Mouse (Mus musculus) MEL (cell line): ENCODE results near the gene Kirrel3. TPM values are rescaled to one million over a fixed set of nuclear protein-coding genes. Genes with fewer than 3 reads are reported as not detected.

Experiments
- DNase-seq: peaks from one replicate; pipeline ENCODE4 v3.0.0; 2011; ENCODE audit warnings: low read depth, low spot score
- H3K27ac ChIP-seq: 2 replicates; pipeline ENCODE4 v1.5.1; 2012; ENCODE audit warnings: low read depth, mild to moderate bottlenecking, control low read depth, low read length, moderate library complexity; ENCODE audit not compliant: control insufficient read depth
- H3K27me3 ChIP-seq, 2 experiments: fragments of 150-350 bp in 1 of 2; sonication (generic) in 1 of 2; 2 replicates each; pipeline ENCODE4 v1.6.1; 2012; ENCODE audit warnings: low read length in 2 of 2, mild to moderate bottlenecking in 2 of 2, improper control_type of control experiment in 1 of 2, moderate library complexity in 1 of 2; ENCODE audit not compliant: insufficient read depth in 2 of 2, control insufficient read depth in 1 of 2
- H3K36me3 ChIP-seq, 2 experiments: 2 replicates each; pipeline ENCODE4 v1.6.1; 2012 to 2014; ENCODE audit warnings: low read length in 2 of 2, improper control_type of control experiment in 1 of 2, inconsistent platforms in 1 of 2, mild to moderate bottlenecking in 1 of 2; ENCODE audit not compliant: insufficient read depth in 2 of 2, control insufficient read depth in 1 of 2
- H3K4me1 ChIP-seq, 2 experiments: fragments of 150-350 bp in 1 of 2; sonication (generic) in 1 of 2; 2 replicates each; pipeline ENCODE4 v1.6.1; 2012; ENCODE audit warnings: low read length in 2 of 2, improper control_type of control experiment in 1 of 2, mild to moderate bottlenecking in 1 of 2; ENCODE audit not compliant: insufficient read depth in 2 of 2, control insufficient read depth in 1 of 2
- H3K4me3 ChIP-seq, 2 experiments: fragments of 150-350 bp in 1 of 2; sonication (generic) in 1 of 2; 2 replicates each; pipeline ENCODE4 v1.5.1; 2012; ENCODE audit warnings: low read depth in 2 of 2, low read length in 2 of 2, mild to moderate bottlenecking in 2 of 2, moderate library complexity in 2 of 2, control low read depth in 1 of 2, improper control_type of control experiment in 1 of 2; ENCODE audit not compliant: control insufficient read depth in 1 of 2, insufficient read depth in 1 of 2
- H3K79me2 ChIP-seq: 2 replicates; pipeline ENCODE4 v1.6.1; 2012; ENCODE audit warnings: mild to moderate bottlenecking, low read length, moderate library complexity; ENCODE audit not compliant: control insufficient read depth, poor library complexity, insufficient read depth
- H3K9ac ChIP-seq: 2 replicates; pipeline ENCODE4 v1.6.1; 2012; ENCODE audit warnings: low read depth, mild to moderate bottlenecking, control low read depth, low read length, moderate library complexity; ENCODE audit not compliant: control insufficient read depth, poor library complexity, severe bottlenecking
- H3K9me3 ChIP-seq: fragments of 150-350 bp; sonication (generic); replicated peaks from 2 replicates; pipeline ENCODE4 v1.6.1; 2012; ENCODE audit warnings: mild to moderate bottlenecking, low read length, improper control_type of control experiment, moderate library complexity; ENCODE audit not compliant: insufficient read depth
- BHLHE40 ChIP-seq: IDR thresholded peaks from 2 replicates; pipeline ENCODE4 v1.6.1; 2012; ENCODE audit warnings: low read depth, mild to moderate bottlenecking, inconsistent platforms, low read length, improper control_type of control experiment, borderline replicate concordance
- CTCF ChIP-seq, 3 experiments: IDR thresholded peaks in 2 of 3; conservative IDR thresholded peaks in 1 of 3; 2 replicates each; pipeline ENCODE4 v1.5.1; 2011 to 2012; ENCODE audit warnings: low read length in 3 of 3, low read depth in 2 of 3, mild to moderate bottlenecking in 2 of 3, improper control_type of control experiment in 1 of 3, inconsistent platforms in 1 of 3, mixed read lengths in 1 of 3, moderate library complexity in 1 of 3; ENCODE audit not compliant: control insufficient read depth in 1 of 3, insufficient read depth in 1 of 3, poor library complexity in 1 of 3, severe bottlenecking in 1 of 3
- EP300 ChIP-seq, 2 experiments: IDR thresholded peaks; 2 replicates each; pipeline ENCODE4 v1.6.1; 2011; ENCODE audit warnings: improper control_type of control experiment in 2 of 2, low read length in 2 of 2, low read depth in 1 of 2, mild to moderate bottlenecking in 1 of 2
- GATA1 ChIP-seq: IDR thresholded peaks from 2 replicates; pipeline ENCODE4 v1.6.1; 2011; ENCODE audit warnings: low read depth, low read length, improper control_type of control experiment
- HCFC1 ChIP-seq: IDR thresholded peaks from 2 replicates; pipeline ENCODE4 v1.6.1; 2012; ENCODE audit warnings: low read depth, mild to moderate bottlenecking, inconsistent platforms, low read length, improper control_type of control experiment, moderate library complexity
- MAFK ChIP-seq: IDR thresholded peaks from 2 replicates; pipeline ENCODE4 v1.6.1; 2011; ENCODE audit warnings: low read depth, mild to moderate bottlenecking, low read length, improper control_type of control experiment, borderline replicate concordance
- MAZ ChIP-seq: IDR thresholded peaks from 2 replicates; pipeline ENCODE4 v1.6.1; 2012; ENCODE audit warnings: low read depth, mild to moderate bottlenecking, inconsistent platforms, low read length, improper control_type of control experiment
- MEF2A ChIP-seq: IDR thresholded peaks from 2 replicates; pipeline ENCODE4 v1.6.1; 2014; ENCODE audit warnings: low read depth, mild to moderate bottlenecking, inconsistent platforms, low read length, improper control_type of control experiment; ENCODE audit not compliant: poor library complexity, insufficient replicate concordance, severe bottlenecking; ENCODE audit errors: extremely low read depth
- SIN3A ChIP-seq: IDR thresholded peaks from 2 replicates; pipeline ENCODE4 v1.6.1; 2012; ENCODE audit warnings: low read length, improper control_type of control experiment, inconsistent platforms
- SMC3 ChIP-seq: IDR thresholded peaks from 2 replicates; pipeline ENCODE4 v1.6.1; 2011; ENCODE audit warnings: low read depth, low read length, improper control_type of control experiment
- TAL1 ChIP-seq: IDR thresholded peaks from 2 replicates; pipeline ENCODE4 v1.6.1; 2012; ENCODE audit warnings: mild to moderate bottlenecking, inconsistent platforms, low read length, moderate library complexity, mixed read lengths
- USF2 ChIP-seq, 2 experiments: IDR thresholded peaks; 2 replicates each; pipeline ENCODE4 v1.6.1; 2011 to 2012; ENCODE audit warnings: improper control_type of control experiment in 2 of 2, low read length in 2 of 2, borderline replicate concordance in 1 of 2, inconsistent platforms in 1 of 2, low read depth in 1 of 2, mild to moderate bottlenecking in 1 of 2; ENCODE audit not compliant: insufficient read depth in 1 of 2
- ZKSCAN1 ChIP-seq: IDR thresholded peaks from 2 replicates; pipeline ENCODE4 v1.6.1; 2012; ENCODE audit warnings: low read depth, mild to moderate bottlenecking, inconsistent platforms, low read length, improper control_type of control experiment, moderate library complexity
- ZNF384 ChIP-seq: IDR thresholded peaks from 2 replicates; pipeline ENCODE4 v1.6.1; 2012; ENCODE audit warnings: low read depth, mild to moderate bottlenecking, inconsistent platforms, low read length, improper control_type of control experiment
- polyA plus RNA-seq, 2 experiments: library from polyadenylated mRNA; stranded (reverse) in 1 of 2; unstranded in 1 of 2; fragments of >175 nt in 1 of 2; fragments of >200 nt in 1 of 2; gene quantifications; 2 replicates each; pipeline versions ENCODE4 v1.2.1 to v1.2.4; 2012; ENCODE audit warnings: low replicate concordance in 2 of 2, low read depth in 1 of 2; ENCODE audit not compliant: insufficient read length in 2 of 2, insufficient read depth in 1 of 2, missing spikeins in 1 of 2
- total RNA-seq: library from RNA; depleted of rRNA; stranded (reverse); fragments of 300-350 nt; gene quantifications from 2 replicates; pipeline ENCODE4 v1.2.3, GENCODE M21; 2012

Kirrel3 gene
- total and polyA plus RNA-seq, 3 experiments = 0.06 TPM; not detected in 2

DNA sequence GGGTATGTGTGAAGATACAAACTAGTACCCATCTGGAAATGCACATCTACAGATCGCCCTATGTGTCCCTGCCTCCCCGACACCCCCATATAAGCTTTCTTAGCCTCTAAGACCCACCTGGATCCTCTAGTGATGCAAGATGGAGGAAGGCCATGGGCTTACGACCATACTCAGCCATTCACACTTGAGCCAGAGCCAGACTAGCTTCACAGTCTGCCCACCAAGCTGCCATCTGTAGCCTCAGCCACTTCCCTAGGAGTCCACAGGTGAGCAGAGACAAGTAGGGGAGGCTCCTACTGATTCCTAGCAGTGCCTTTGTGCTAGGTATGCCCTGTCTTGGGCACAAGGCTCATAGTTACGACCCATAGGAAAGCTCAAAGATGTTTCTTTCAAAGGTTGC, 476.6 kb downstream of the Kirrel3 start:
- Histone ChIP-seq H3K36me3 (no peaks in the 10 kb centered on the region), H3K4me3 (no peak overlapping the region), H3K27ac (no peak overlapping the region), H3K27me3 (no peaks in the 10 kb centered on the region), H3K79me2 (no peaks in the 10 kb centered on the region), H3K4me1 (no peaks in the 10 kb centered on the region), H3K9me3 (no peaks in the 10 kb centered on the region), H3K9ac (no peak overlapping the region)
- TF ChIP-seq EP300 (IDR thresholded peaks at IDR 0.05; ENCODE audit: low read depth in 1 of 2, low read length in 2 of 2) (no peak), MEF2A (no peak), USF2 (IDR thresholded peaks at IDR 0.05; ENCODE audit: borderline replicate concordance in 1 of 2, insufficient read depth in 1 of 2, low read depth in 1 of 2, low read length in 2 of 2) (no peak), ZKSCAN1 (no peak), SIN3A (no peak), MAFK (no peak), GATA1 (no peak), SMC3 (no peak), ZNF384 (no peak), HCFC1 (no peak)
- DNase-seq = no peak

DNA sequence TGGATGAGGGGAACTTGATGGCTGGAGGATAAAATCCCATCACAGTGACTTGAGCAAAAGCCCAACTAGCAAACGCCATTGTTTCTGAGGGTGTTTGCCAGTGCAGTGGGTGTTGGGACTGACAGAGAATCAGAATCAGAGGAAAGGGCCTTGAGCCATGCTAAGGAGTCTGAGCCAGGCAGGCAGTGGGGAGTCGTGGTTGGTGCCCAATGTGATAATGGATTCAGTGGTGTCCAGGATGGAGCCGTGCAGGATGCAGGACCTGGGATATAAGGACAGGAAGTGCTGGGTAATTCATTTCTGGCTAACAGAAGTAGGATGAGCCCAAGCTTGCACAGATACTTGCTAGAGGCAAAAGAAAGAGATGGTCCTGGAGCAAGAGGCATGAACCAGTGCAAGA, 477.9 kb downstream of the Kirrel3 start:
- H3K9ac ChIP-seq = no peak overlapping the region
- no peaks in the 10 kb centered on the region for H3K9me3 ChIP-seq
- no peaks in the 10 kb centered on the region for H3K4me1 ChIP-seq
- TF ChIP-seq CTCF (IDR thresholded peaks at IDR 0.05 in 2 of 3, conservative IDR thresholded peaks at IDR 0.05 in 1 of 3; ENCODE audit: control insufficient read depth in 1 of 3, insufficient read depth in 1 of 3, low read depth in 2 of 3, low read length in 3 of 3, poor library complexity in 1 of 3, severe bottlenecking in 1 of 3) (no peak), ZKSCAN1 (no peak), MAZ (no peak), MEF2A (no peak), SMC3 (no peak), BHLHE40 (no peak), TAL1 (no peak), GATA1 (no peak)
- TF ChIP-seq, all 39 proteins: peak for 0
- no peaks in the 10 kb centered on the region for H3K36me3 ChIP-seq
- no peak for DNase-seq
- no peak overlapping the region for H3K4me3 ChIP-seq
- no peaks in the 10 kb centered on the region for H3K27me3 ChIP-seq
- no peak overlapping the region for H3K27ac ChIP-seq
- no peaks in the 10 kb centered on the region for H3K79me2 ChIP-seq
